Mouse (Mus musculus) erythroid progenitor cell, adult 5-6 weeks (primary cell): ENCODE data around the gene Ankra2. TPM values are rescaled to one million over a fixed set of nuclear protein-coding genes. Genes with fewer than 3 reads are reported as not detected.

ENCODE experiments used
- total RNA-seq, 2 experiments: library from RNA; stranded (forward) in 1 of 2; stranded (reverse) in 1 of 2; fragments of 150-400 nt in 1 of 2; fragments of 186-747, 209-891 nt in 1 of 2; gene quantifications; 2 replicates each; pipeline versions ENCODE4 v1.2.3 to v1.2.4; 2015 to 2017; ENCODE audit warnings: low replicate concordance in 2 of 2

Ankra2 gene
- total RNA-seq, 2 experiments from 2014 or later, result 9.2 to 13.4 TPM

Other genes starting within 250 kb of the Ankra2 start
- gene Arhgef28, start 56.6 kb upstream of the Ankra2 start, total RNA-seq (2015; ENCODE audit: low replicate concordance), result 1.4 TPM in 1 of 2 replicates, not detected in the other
- 0.64 TPM in 1 of 2 replicates, not detected in the other for gene Arhgef28, start 56.6 kb upstream of the Ankra2 start, total RNA-seq (2017; ENCODE audit: low replicate concordance)
- 5.8 and 6.3 TPM in 2 replicates for gene Utp15, start within 50 bp of the Ankra2 start, total RNA-seq (2015; ENCODE audit: low replicate concordance)
- 4.5 and 4.7 TPM in 2 replicates for gene Utp15, start within 50 bp of the Ankra2 start, total RNA-seq (2017; ENCODE audit: low replicate concordance)
- not detected in 2 replicates for gene Gm21976, start 16.8 kb downstream of the Ankra2 start, total RNA-seq (2015; ENCODE audit: low replicate concordance)
- gene Gm21976, start 16.8 kb downstream of the Ankra2 start, total RNA-seq (2017; ENCODE audit: low replicate concordance), result not detected in 2 replicates
- gene Btf3, start 53.9 kb downstream of the Ankra2 start, total RNA-seq (2015; ENCODE audit: low replicate concordance), result 342 and 418 TPM in 2 replicates
- 341 and 451 TPM in 2 replicates for gene Btf3, start 53.9 kb downstream of the Ankra2 start, total RNA-seq (2017; ENCODE audit: low replicate concordance)
- gene Foxd1, start 91.2 kb downstream of the Ankra2 start, total RNA-seq (2015; ENCODE audit: low replicate concordance), result not detected in 2 replicates
- not detected in 2 replicates for gene Foxd1, start 91.2 kb downstream of the Ankra2 start, total RNA-seq (2017; ENCODE audit: low replicate concordance)
- gene Gm10320, start 228.9 kb downstream of the Ankra2 start, total RNA-seq (2015; ENCODE audit: low replicate concordance), result not detected in 2 replicates
- gene Gm10320, start 228.9 kb downstream of the Ankra2 start, total RNA-seq (2017; ENCODE audit: low replicate concordance), result 0.45 TPM in 1 of 2 replicates, not detected in the other